Mouse (Mus musculus) neural tube, embryonic 10.5 days (tissue): ENCODE measurements at regions not wholly inside any gene's neighbourhood (a gene's known extent, or its start where the extent isn't known, plus 50 kb on each side); places are given as distances from the start of the nearest gene placed in this dataset.
A peak's percentile ranks its signal among the peaks of the same experiment; 100 is the strongest.

ENCODE experiments used
- DNase-seq: peaks from one replicate; pipeline ENCODE4 v3.0.0-alpha.2; 2017; ENCODE audit warnings: low spot score; ENCODE audit errors: extremely low spot score

- no peak for DNase-seq
Measured at GRCm38 (mm10) chr10:83963232-83963760, 240.6 kb downstream of the 1500009L16Rik start.

- DNase-seq: no peak
Measured at GRCm38 (mm10) chr10:83963779-83964643, 241.3 kb downstream of the 1500009L16Rik start.

- DNase-seq: no peak
Measured at GRCm38 (mm10) chr10:83964838-83965237, 242.2 kb downstream of the 1500009L16Rik start.

DNA sequence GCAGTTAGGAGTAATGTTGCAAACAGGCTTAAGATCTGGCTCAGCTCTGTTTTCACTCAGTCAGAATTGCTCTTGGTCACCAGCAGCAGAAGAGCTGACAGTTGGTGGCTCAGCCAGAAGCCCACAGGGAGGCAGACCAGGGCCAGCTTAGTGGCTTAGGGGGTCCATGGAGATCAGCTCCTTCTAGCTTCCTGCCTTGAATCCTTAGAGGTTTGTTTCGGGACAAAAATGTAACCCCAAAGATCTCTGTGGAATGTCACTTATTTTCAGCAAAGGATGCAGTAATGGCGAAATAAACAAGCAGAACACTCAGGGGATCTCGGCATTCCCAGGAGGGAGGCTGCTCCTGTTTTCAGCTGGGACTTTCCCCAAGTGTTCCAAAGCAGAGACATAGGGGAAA lies 247.8 kb downstream of the 1500009L16Rik start:
- DNase-seq: no peak

GRCm38 (mm10) chr10:83974548-83974947 lies 251.9 kb downstream of the 1500009L16Rik start:
- DNase-seq: no peak

GRCm38 (mm10) chr10:83976548-83976947 lies 253.9 kb downstream of the 1500009L16Rik start:
- no peak for DNase-seq

DNA sequence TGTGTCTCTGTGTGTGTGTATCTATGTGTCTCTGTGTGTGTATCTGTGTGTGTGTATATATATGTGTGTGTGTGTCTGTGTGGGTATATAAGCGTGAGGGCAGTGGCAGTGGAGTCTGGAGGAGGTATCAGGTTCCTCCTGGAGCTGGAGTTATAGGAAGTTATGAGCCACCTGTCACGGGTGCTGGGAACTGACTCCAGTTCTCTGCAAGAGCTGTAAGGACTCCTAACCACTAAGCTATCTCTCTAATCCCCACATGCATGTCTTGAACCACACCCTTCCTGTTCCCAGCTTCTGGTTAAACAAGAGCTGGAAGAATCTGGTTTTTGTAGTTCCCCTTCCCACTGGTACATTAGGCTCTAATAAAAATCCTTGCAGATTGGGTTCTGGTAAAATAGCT lies 257.3 kb downstream of the 1500009L16Rik start:
- no peak for DNase-seq

GRCm38 (mm10) chr10:83984697-83985415 lies 262.2 kb downstream of the 1500009L16Rik start:
- DNase-seq: no peak

GRCm38 (mm10) chr10:83992577-83993305 lies 270.1 kb downstream of the 1500009L16Rik start:
- DNase-seq: no peak

DNA sequence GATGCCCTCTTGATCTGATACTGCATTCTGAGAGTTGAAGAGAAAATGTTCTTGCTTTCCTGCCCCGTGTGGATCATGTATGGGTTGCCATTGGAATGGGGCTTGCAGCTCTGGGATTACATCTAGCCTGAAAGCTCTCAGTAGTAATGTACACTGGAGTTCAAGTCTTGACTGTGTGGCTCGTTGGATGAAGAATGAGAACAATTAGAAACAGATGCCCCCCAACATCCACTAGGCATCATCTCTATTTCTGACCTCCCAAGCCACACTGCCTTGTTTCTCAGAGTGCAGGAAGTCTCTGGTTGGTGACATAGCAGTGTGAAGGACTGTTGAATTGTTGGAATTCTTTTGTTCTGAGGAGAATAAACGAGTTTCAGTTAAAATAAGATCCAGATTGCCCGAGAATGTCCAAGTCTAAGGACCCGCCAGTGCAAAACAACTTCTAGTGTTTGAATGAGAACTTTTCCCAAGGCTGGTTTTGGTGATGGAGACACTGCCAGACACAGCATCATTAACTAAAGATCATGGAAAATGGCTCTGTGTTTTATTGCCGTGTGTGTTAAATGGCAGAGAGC lies 272.4 kb downstream of the 1500009L16Rik start:
- no peak for DNase-seq

DNA sequence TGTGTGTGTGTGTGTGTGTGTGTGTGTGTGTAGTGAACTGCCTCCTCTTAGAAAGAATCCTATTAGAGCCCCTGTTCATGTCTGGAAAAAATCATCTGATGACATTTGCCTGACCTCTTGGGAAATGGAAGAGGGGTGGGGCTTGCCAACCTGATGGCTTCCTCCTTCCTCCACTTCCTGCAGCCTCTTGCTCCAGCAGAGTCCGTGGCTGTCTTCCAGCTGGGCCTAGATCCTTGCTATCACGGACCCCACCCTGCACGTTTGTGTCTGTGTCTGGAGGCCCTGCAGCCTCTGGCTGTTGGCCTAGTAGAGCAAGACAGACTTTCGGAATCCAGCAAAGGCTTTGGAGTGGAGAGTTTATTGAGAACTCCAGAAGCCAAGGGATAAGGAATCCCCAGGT lies 273.2 kb downstream of the 1500009L16Rik start:
- no peak for DNase-seq

DNA sequence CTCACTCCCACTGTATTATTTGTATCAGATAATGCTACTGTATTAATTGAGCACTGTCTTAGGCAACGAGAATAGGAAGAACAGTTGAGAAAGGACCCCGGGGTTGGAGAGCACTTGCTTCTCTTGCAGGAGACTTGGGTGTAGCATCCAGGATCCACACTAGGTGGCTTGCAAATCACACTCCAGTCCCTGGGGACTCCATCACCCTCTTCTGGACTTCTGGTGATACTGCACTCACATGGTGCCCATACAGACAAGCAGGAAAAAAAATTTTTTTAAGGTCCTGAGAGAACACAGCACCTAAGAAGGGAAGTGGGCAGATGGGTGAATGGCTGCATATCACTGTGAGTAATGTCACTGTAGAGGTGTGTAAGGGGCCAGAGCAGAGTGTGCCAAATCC lies 273.8 kb downstream of the 1500009L16Rik start:
- DNase-seq: no peak

GRCm38 (mm10) chr10:84000436-84001208 lies 278.0 kb downstream of the 1500009L16Rik start:
- DNase-seq: no peak

- DNase-seq: no peak
Measured at GRCm38 (mm10) chr10:84002744-84003143, 280.1 kb downstream of the 1500009L16Rik start.

DNA sequence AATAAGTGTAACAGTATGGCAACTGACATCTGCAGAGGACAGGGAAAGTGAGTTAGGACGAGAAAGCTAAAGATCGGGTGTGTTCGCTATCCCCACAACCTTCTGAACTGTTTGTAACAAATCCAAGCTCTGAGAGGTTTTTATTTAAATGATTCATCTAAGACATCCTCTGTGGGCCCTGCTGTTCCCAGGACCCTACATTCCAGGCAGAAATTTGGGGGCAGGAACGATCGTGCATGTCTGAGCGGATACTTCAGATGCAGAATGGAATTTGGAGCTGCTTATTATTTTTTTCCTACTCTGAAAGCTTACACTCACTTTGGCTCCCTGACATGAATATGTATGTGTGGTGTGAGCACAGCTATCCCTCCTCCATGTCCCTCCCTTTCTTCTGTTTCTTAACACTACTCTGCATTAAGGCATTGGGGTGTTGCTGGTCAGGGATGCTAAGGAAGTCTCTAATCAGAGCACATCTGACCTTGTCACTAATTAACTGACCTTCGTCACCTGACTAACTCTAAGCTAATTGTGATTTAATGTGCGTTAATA lies 281.0 kb downstream of the 1500009L16Rik start:
- DNase-seq: no peak

DNA sequence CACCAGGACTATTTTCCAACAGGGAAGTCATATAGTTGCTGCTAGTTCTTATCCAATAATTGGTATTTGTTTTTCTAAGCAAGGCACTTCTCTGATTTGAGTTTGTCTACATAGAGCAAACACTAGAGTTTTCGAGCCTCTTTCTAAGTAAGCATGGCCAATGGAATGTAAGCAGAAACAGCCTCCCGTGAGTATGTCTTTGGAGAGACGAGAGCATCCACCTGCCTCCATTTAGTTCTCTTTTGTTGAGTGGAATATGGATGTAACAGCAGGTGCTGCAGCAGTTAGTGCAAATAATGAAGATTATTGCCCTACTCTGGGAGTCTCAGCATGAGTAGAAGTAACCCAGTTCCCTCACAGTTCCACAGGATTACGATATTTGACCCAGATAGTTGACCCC lies 286.3 kb downstream of the 1500009L16Rik start:
- DNase-seq: no peak

DNA sequence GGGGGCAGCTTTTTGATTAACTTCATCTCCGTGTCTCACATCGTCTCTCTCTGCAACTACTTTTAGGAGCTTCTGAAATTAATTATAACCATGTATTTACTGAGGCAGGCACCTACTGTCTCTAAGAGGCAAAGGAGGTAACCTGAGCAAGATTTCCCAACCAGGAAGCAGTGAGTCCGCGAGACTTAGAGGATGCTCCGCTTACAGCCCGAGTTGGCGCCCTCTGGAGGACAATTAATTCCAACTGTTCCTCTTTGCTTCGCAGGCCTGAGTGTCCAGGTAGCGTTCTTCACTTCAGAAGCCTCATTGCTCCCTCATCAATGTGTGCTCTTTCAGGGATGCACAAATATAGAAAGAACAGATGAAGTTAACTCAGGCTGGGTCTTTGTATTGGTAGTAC lies 296.7 kb downstream of the 1500009L16Rik start:
- DNase-seq: peak; percentile 67

DNA sequence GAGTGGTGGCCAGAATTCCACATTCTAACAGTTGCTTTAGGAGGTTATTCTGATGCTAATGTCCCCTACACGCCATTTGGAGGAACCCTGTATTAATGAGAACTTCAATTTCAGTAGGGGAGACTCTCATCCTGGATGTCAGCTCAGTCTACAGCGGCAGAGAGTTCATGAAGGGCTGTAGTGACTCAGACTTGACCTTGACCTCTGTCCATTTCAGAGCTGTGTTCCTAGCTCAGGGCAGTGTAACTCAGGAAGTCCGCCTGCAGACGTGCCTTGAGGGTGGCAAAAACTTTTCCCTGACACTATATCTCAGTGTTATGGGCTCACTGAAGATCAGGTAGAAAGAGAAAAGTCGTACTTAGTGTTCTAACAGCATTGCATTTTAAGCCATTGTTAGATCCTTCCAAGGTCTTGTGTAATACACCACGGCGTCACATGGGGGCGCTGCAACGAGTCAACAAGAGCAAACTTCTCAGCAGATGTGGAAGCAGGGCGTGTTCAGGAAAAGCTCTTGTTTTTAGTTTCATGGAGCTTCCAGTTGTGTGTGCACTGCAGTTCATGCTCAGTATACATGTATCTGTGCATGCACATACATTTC lies 297.5 kb downstream of the 1500009L16Rik start:
- DNase-seq: peak; percentile 57

DNA sequence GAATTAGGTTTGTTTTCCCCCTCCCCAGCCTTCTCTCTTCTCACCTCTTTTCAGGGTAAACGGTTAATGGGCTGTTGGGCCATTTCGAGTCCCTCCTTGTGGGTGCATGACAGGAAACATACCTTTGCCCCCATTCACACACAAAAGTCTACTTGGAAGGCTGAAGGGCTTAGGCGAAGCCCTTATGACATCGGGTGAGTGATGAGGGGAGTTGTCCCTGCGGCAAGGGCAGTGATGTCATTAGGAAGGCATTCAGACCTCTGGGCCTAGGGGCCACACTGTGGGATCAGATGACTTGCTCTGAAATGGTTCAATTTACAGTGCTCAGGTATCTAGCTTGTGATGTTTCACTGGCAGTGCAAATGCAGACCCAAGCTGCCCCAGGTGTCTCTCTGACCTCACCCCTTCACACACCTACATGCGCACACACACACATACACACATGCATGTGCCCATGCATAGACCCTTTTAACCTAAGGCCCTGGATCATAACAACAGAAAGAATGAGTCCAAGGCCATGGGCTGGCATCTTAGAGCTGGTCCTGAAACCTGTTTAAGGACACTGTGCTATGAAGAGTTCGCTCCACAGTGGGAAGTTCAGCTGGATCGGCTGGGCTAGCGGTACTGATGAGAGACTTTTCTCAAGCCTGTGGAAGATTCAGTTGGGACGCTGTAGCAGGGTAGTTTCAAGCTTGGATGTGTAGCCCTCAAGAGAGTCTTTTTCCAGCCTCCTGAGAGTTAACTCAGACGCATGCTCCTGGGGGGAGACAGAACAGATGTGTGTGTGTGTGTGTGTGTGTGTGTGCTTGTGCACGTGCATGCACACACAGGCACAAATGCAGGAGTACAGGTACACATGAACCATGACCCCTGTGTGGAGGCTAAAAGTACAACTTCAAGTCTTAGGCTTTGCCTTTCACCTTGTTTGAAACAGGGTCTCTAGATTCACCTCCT lies 298.8 kb downstream of the 1500009L16Rik start:
- peak; percentile 33 for DNase-seq
